Mouse (Mus musculus): ENCODE measurements around the gene Slc5a8. TPM values are rescaled to one million over a fixed set of nuclear protein-coding genes. Genes with fewer than 3 reads are reported as not detected.

Slc5a8 gene
- 0.07 and 0.23 TPM in 2 replicates for polyA plus RNA-seq (2015; fragmentation: Nextera tagmentation; extraction: Ambion mirVana)

- ATAC-seq (ENCODE audit: low FRiP score, low TSS enrichment) (no peak), DNase-seq (ENCODE audit: low spot score) (no peak)
- H3K4me2 ChIP-seq (replicated peaks; ENCODE audit: low read depth): peak within 1 kb of the TSS; percentile 34
- TF ChIP-seq CTCF (IDR thresholded peaks at IDR 0.05; ENCODE audit: low read depth) (no peak), EP300 (optimal IDR thresholded peaks at IDR 0.05) (no peak)
- WGBS: 4% methylated on average over 31 of the region's 31 CpGs
- no peak within 1 kb of the TSS for H3K9ac ChIP-seq (ENCODE audit: low read length)
- peaks cover 3% of the 10 kb centered on the region; the same call in 1 of the 2 replicates for H3K27me3 ChIP-seq (ENCODE audit: control insufficient read depth, insufficient read depth, low read length)
- no peaks in the 10 kb centered on the region for H3K4me1 ChIP-seq (replicated peaks; ENCODE audit: control insufficient read depth, insufficient read depth)
- no peaks in the 10 kb centered on the region for H3K36me3 ChIP-seq (ENCODE audit: control insufficient read depth, insufficient read depth, low read length)
- peak within 1 kb of the TSS; percentile 17 for H3K4me3 ChIP-seq (ENCODE audit: low read depth, low read length)
- no peaks in the 10 kb centered on the region for H3K9me3 ChIP-seq (ENCODE audit: control insufficient read depth, low read length)
- H3K27ac ChIP-seq (replicated peaks): no peak within 1 kb of the TSS
Measured at GRCm38 (mm10) chr10:88885632-88886090, at the start of gene Slc5a8. Gene Slc5a8 (plus strand): TSS chr10:88885992.

- Histone ChIP-seq H3K9ac (ENCODE audit: low read length) (no peak overlapping the region), H3K4me2 (replicated peaks; ENCODE audit: low read depth) (no peak overlapping the region), H3K27me3 (ENCODE audit: control insufficient read depth, insufficient read depth, low read length) (no peaks in the 10 kb centered on the region), H3K36me3 (ENCODE audit: control insufficient read depth, insufficient read depth, low read length) (no peaks in the 10 kb centered on the region), H3K4me3 (ENCODE audit: low read depth, low read length) (no peak overlapping the region), H3K27ac (replicated peaks) (no peak overlapping the region), H3K4me1 (replicated peaks; ENCODE audit: control insufficient read depth, insufficient read depth) (no peaks in the 10 kb centered on the region), H3K9me3 (ENCODE audit: control insufficient read depth, low read length) (no peaks in the 10 kb centered on the region)
- DNase-seq (ENCODE audit: low spot score) (no peak), ATAC-seq (ENCODE audit: low FRiP score, low TSS enrichment) (no peak)
- TF ChIP-seq CTCF (IDR thresholded peaks at IDR 0.05; ENCODE audit: low read depth) (no peak), EP300 (optimal IDR thresholded peaks at IDR 0.05) (no peak)
- WGBS: 42% methylated on average over 7 of the region's 7 CpGs
Measured at GRCm38 (mm10) chr10:88848876-88849476, 36.8 kb upstream of the Slc5a8 start.

- Histone ChIP-seq H3K27me3 (ENCODE audit: control insufficient read depth, insufficient read depth, low read length) (no peaks in the 10 kb centered on the region), H3K9me3 (ENCODE audit: control insufficient read depth, low read length) (no peaks in the 10 kb centered on the region), H3K36me3 (ENCODE audit: control insufficient read depth, insufficient read depth, low read length) (no peaks in the 10 kb centered on the region), H3K4me2 (replicated peaks; ENCODE audit: low read depth) (no peak overlapping the region), H3K9ac (ENCODE audit: low read length) (no peak overlapping the region), H3K4me1 (replicated peaks; ENCODE audit: control insufficient read depth, insufficient read depth) (no peaks in the 10 kb centered on the region), H3K27ac (replicated peaks) (no peak overlapping the region), H3K4me3 (ENCODE audit: low read depth, low read length) (no peak overlapping the region)
- TF ChIP-seq CTCF (IDR thresholded peaks at IDR 0.05; ENCODE audit: low read depth): no peak
- no peak for TF ChIP-seq EP300 (optimal IDR thresholded peaks at IDR 0.05)
- ATAC-seq (ENCODE audit: low FRiP score, low TSS enrichment) (no peak), DNase-seq (ENCODE audit: low spot score) (no peak)
- whole genome bisulfite sequencing: 84% methylated on average over 4 of the region's 4 CpGs
Measured at GRCm38 (mm10) chr10:88849976-88850375, 35.8 kb upstream of the Slc5a8 start.

- Histone ChIP-seq H3K4me3 (ENCODE audit: low read depth, low read length) (no peak overlapping the region), H3K36me3 (ENCODE audit: control insufficient read depth, insufficient read depth, low read length) (no peaks in the 10 kb centered on the region), H3K27me3 (ENCODE audit: control insufficient read depth, insufficient read depth, low read length) (no peaks in the 10 kb centered on the region), H3K4me2 (replicated peaks; ENCODE audit: low read depth) (no peak overlapping the region), H3K27ac (replicated peaks) (no peak overlapping the region), H3K9ac (ENCODE audit: low read length) (no peak overlapping the region), H3K4me1 (replicated peaks; ENCODE audit: control insufficient read depth, insufficient read depth) (no peaks in the 10 kb centered on the region), H3K9me3 (ENCODE audit: control insufficient read depth, low read length) (no peaks in the 10 kb centered on the region)
- TF ChIP-seq CTCF (IDR thresholded peaks at IDR 0.05; ENCODE audit: low read depth): no peak
- no peak for TF ChIP-seq EP300 (optimal IDR thresholded peaks at IDR 0.05)
- 82% methylated on average over 7 of the region's 7 CpGs for WGBS
- ATAC-seq (ENCODE audit: low FRiP score, low TSS enrichment) (no peak), DNase-seq (ENCODE audit: low spot score) (no peak)
Measured at GRCm38 (mm10) chr10:88853326-88853725, 32.5 kb upstream of the Slc5a8 start.

GRCm38 (mm10) chr10:88860911-88861310 is 24.9 kb upstream of the Slc5a8 start:
- no peaks in the 10 kb centered on the region for H3K4me1 ChIP-seq (replicated peaks; ENCODE audit: control insufficient read depth, insufficient read depth)
- no peaks in the 10 kb centered on the region for H3K27me3 ChIP-seq (ENCODE audit: control insufficient read depth, insufficient read depth, low read length)
- H3K4me3 ChIP-seq (ENCODE audit: low read depth, low read length): no peak overlapping the region
- no peak overlapping the region for H3K4me2 ChIP-seq (replicated peaks; ENCODE audit: low read depth)
- H3K27ac ChIP-seq (replicated peaks): no peak overlapping the region
- WGBS: 60% methylated on average over 3 of the region's 3 CpGs
- TF ChIP-seq EP300 (optimal IDR thresholded peaks at IDR 0.05) (no peak), CTCF (IDR thresholded peaks at IDR 0.05; ENCODE audit: low read depth) (no peak)
- no peaks in the 10 kb centered on the region for H3K36me3 ChIP-seq (ENCODE audit: control insufficient read depth, insufficient read depth, low read length)
- no peak overlapping the region for H3K9ac ChIP-seq (ENCODE audit: low read length)
- no peak for ATAC-seq (ENCODE audit: low FRiP score, low TSS enrichment)
- no peaks in the 10 kb centered on the region for H3K9me3 ChIP-seq (ENCODE audit: control insufficient read depth, low read length)
- no peak for DNase-seq (ENCODE audit: low spot score)

GRCm38 (mm10) chr10:88861416-88861815 is 24.4 kb upstream of the Slc5a8 start:
- TF ChIP-seq EP300 (optimal IDR thresholded peaks at IDR 0.05): no peak
- H3K27me3 ChIP-seq (ENCODE audit: control insufficient read depth, insufficient read depth, low read length): no peaks in the 10 kb centered on the region
- no peak for ATAC-seq (ENCODE audit: low FRiP score, low TSS enrichment)

More at GRCm38 (mm10) chr10:88861416-88861815, 24.4 kb upstream of the Slc5a8 start:
- no peak for DNase-seq (ENCODE audit: low spot score)
- Histone ChIP-seq H3K9ac (ENCODE audit: low read length) (no peak overlapping the region), H3K4me1 (replicated peaks; ENCODE audit: control insufficient read depth, insufficient read depth) (no peaks in the 10 kb centered on the region), H3K4me2 (replicated peaks; ENCODE audit: low read depth) (no peak overlapping the region), H3K27ac (replicated peaks) (no peak overlapping the region), H3K4me3 (ENCODE audit: low read depth, low read length) (no peak overlapping the region), H3K9me3 (ENCODE audit: control insufficient read depth, low read length) (no peaks in the 10 kb centered on the region), H3K36me3 (ENCODE audit: control insufficient read depth, insufficient read depth, low read length) (no peaks in the 10 kb centered on the region)

All from stomach, postnatal 0 days (tissue).